Mouse (Mus musculus): ENCODE data around the gene Slc9c1.

DNA sequence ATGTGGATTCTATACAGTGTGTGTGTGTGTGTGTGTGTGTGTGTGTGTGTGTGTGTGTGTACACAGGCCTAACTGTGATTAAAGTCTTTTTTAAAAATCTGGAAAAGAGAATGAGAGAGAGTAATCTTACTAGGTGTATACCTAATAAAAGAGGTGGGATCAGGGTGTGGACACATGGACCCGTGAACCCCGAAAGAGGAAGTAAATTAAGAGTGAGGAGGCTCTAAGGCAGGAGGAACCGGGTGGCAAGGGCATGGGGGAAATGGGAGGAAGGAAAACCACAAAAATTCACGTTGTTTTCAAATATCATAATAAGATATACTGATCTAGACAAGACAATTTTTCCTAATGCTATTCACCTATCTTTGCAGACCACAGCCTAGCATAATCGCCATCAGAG is 9.6 kb upstream of the Slc9c1 start:
- TF ChIP-seq POLR2A (IDR thresholded peaks at IDR 0.05; ENCODE audit: extremely low read depth, insufficient read depth, low read length) (no peak), CTCF (IDR thresholded peaks at IDR 0.05; ENCODE audit: low read depth, low read length) (no peak)

Measured in liver, adult 2 months (tissue).